Mouse (Mus musculus) hindbrain, embryonic 14.5 days (tissue): ENCODE results near the gene Mbd5. TPM values are rescaled to one million over a fixed set of nuclear protein-coding genes. Genes with fewer than 3 reads are reported as not detected.

Experiments used
- ATAC-seq: fragments of 200-750 bp; cut with Nextera tagmentation; 2 replicates; pipeline ENCODE4 v1.8.0; 2017; ENCODE audit warnings: moderate number of reproducible peaks, mild to moderate bottlenecking, moderate TSS enrichment, moderate library complexity; ENCODE audit not compliant: low FRiP score
- DNase-seq: peaks from one replicate; pipeline ENCODE4 v3.0.0-alpha.2; 2015; ENCODE audit warnings: low spot score
- H3K27ac ChIP-seq: fragments of 300-500 bp; sonication (generic); 2 replicates; pipeline ENCODE4 v1.5.1; 2014; ENCODE audit warnings: mild to moderate bottlenecking, moderate library complexity
- H3K27me3 ChIP-seq: fragments of 300-500 bp; sonication (generic); 2 replicates; pipeline ENCODE4 v1.6.1; 2014; ENCODE audit warnings: mild to moderate bottlenecking, low read length, mixed read lengths; ENCODE audit not compliant: control insufficient read depth, insufficient read depth
- H3K36me3 ChIP-seq: fragments of 300-500 bp; sonication (generic); replicated peaks from 2 replicates; pipeline ENCODE4 v1.6.1; 2014; ENCODE audit not compliant: control insufficient read depth, insufficient read depth
- H3K4me1 ChIP-seq: fragments of 300-500 bp; sonication (generic); replicated peaks from 2 replicates; pipeline ENCODE4 v1.6.1; 2014; ENCODE audit warnings: antibody characterized with exemption, low read length, mixed read lengths; ENCODE audit not compliant: control insufficient read depth, insufficient read depth
- H3K4me2 ChIP-seq: fragments of 300-500 bp; sonication (generic); replicated peaks from 2 replicates; pipeline ENCODE4 v1.6.1; 2014; ENCODE audit warnings: mild to moderate bottlenecking, moderate library complexity
- H3K4me3 ChIP-seq: fragments of 300-500 bp; sonication (generic); replicated peaks from 2 replicates; pipeline ENCODE4 v1.5.1; 2014; ENCODE audit warnings: mild to moderate bottlenecking, low read length
- H3K9ac ChIP-seq: fragments of 300-500 bp; sonication (generic); 2 replicates; pipeline ENCODE4 v1.6.1; 2014
- H3K9me3 ChIP-seq: fragments of 300-500 bp; sonication (generic); 2 replicates; pipeline ENCODE4 v1.6.1; 2016; ENCODE audit warnings: low read length; ENCODE audit not compliant: control insufficient read depth
- WGBS: fragments of 180-500 bp; shearing (Covaris S2); extraction: QIAGEN DNeasy Blood & Tissue Kit; methylation state at CpG from one replicate; pipeline ENCODE4 v1.1.7; 2014; 5-methylcytosine and 5-hydroxymethylcytosine counted together
- polyA plus RNA-seq: library from polyadenylated mRNA; unstranded; fragments of >200 nt; fragmentation: Nextera tagmentation; extraction: Ambion mirVana; gene quantifications from 2 replicates; pipeline ENCODE4 v1.2.1, GENCODE M21; 2014

Gene Mbd5
- polyA plus RNA-seq, 1 experiment from 2014 or later = 40.5 TPM

DNA sequence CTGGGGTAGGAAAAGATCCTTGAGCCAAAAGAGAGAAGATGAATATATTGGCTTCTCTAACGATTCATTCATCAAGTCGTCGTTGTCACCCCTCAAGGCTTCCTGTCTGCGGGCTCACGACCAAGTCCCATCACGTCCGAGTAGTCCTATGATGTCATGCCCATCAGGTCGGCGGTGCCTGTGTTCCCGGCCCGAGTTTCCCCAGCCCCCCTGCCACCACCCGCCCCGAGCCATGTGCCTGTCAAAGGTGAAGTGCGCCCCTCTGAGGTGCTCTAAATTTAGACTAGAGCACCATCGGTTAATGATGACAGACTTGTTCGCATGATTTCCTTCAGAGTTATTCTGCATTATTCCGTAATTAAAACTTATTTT is 418.2 kb downstream of the Mbd5 start:
- H3K9me3 ChIP-seq = no peaks in the 10 kb centered on the region
- no peak overlapping the region for H3K4me2 ChIP-seq
- DNase-seq (no peak), ATAC-seq (no peak)
- no peaks in the 10 kb centered on the region for H3K4me1 ChIP-seq
- no peak overlapping the region for H3K4me3 ChIP-seq
- no peaks in the 10 kb centered on the region for H3K36me3 ChIP-seq
- H3K27ac ChIP-seq = no peak overlapping the region
- 74% methylated on average over 17 of the region's 17 CpGs for WGBS
- H3K27me3 ChIP-seq = no peaks in the 10 kb centered on the region
- no peak overlapping the region for H3K9ac ChIP-seq

DNA sequence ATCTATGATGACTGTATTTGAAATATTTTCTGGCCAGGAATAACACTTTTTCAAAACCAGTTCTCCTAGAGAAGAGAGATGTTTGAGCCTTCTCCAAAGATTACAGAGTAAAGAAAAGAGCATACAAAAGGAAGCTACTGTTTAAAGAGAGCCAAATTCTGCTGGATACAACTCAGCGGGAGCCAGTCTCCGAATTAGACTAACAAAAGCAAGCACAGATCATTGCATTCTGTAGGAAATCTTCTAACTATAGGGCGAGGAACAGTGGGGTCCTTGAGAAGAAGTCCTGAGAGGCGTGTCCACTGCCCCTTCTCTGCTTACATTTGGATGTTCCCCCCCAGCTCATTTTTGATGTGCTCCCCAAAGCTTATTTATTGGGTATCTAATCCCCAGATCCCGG is 422.3 kb downstream of the Mbd5 start:
- no peak overlapping the region for H3K4me2 ChIP-seq
- no peaks in the 10 kb centered on the region for H3K4me1 ChIP-seq
- H3K9me3 ChIP-seq = no peaks in the 10 kb centered on the region
- no peak overlapping the region for H3K4me3 ChIP-seq
- 42% methylated on average over 5 of the region's 5 CpGs for WGBS
- H3K27ac ChIP-seq = no peak overlapping the region
- no peaks in the 10 kb centered on the region for H3K27me3 ChIP-seq
- ATAC-seq = no peak
- H3K9ac ChIP-seq = no peak overlapping the region
- H3K36me3 ChIP-seq = no peaks in the 10 kb centered on the region
- DNase-seq = no peak

DNA sequence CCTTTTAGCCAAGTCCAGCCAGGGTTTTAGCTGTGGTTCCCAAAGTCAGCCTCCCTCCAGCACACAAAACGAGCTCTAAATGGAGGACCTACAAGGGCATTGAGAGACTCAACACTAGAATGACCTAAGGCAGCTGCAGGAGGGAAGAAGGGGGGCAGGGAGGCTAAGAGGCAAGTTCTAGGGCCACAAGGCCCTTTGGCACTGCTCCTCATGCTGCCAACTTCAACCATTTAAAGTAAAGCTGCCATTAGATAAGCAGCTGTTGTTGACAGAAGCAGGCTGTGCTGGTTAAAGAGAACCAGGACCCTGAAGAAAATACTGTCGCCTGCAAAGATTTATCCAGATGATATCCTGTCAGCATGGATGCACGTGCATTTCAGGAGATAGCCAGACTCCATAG is 423.3 kb downstream of the Mbd5 start:
- WGBS = 57% methylated on average over 3 of the region's 3 CpGs
- H3K9ac ChIP-seq = no peak overlapping the region

More for the DNA sequence above, 423.3 kb downstream of the Mbd5 start:
- H3K36me3 ChIP-seq = no peaks in the 10 kb centered on the region
- H3K9me3 ChIP-seq = no peaks in the 10 kb centered on the region
- H3K4me3 ChIP-seq = no peak overlapping the region
- H3K27ac ChIP-seq = no peak overlapping the region
- H3K4me2 ChIP-seq = no peak overlapping the region
- H3K27me3 ChIP-seq = no peaks in the 10 kb centered on the region
- no peaks in the 10 kb centered on the region for H3K4me1 ChIP-seq
- DNase-seq (no peak), ATAC-seq (no peak)

Other genes starting within 250 kb of the Mbd5 start
- gene Acvr2a, start 135.4 kb upstream of the Mbd5 start, polyA plus RNA-seq = 66.7 and 77.5 TPM in 2 replicates
- 89.4 and 98.7 TPM in 2 replicates for gene Orc4, start 769 bp downstream of the Mbd5 start, polyA plus RNA-seq